Mouse (Mus musculus) myocyte (in vitro differentiated cells): ENCODE measurements around the gene Neurl2.

ENCODE experiments used
- E2F4 ChIP-seq: IDR thresholded peaks from one replicate; pipeline ENCODE4 v1.6.1; 2011; ENCODE audit warnings: mild to moderate bottlenecking, control low read depth, moderate library complexity; ENCODE audit not compliant: insufficient read depth
- MYOD1 ChIP-seq, 3 experiments: IDR thresholded peaks; one replicate each; pipeline ENCODE4 v1.6.1; 2011; ENCODE audit warnings: control low read depth in 2 of 3, low read depth in 2 of 3, mild to moderate bottlenecking in 2 of 3, moderate library complexity in 1 of 3; ENCODE audit not compliant: insufficient read length in 2 of 3, control insufficient read depth in 1 of 3
- POLR2A ChIP-seq: IDR thresholded peaks from one replicate; pipeline ENCODE4 v1.6.1; 2011; ENCODE audit warnings: low read depth, mild to moderate bottlenecking, control low read depth, moderate library complexity; ENCODE audit not compliant: insufficient read length
- SRF ChIP-seq: IDR thresholded peaks from one replicate; pipeline ENCODE4 v1.6.1; 2011; ENCODE audit warnings: low read depth; ENCODE audit not compliant: control insufficient read depth, insufficient read length

DNA sequence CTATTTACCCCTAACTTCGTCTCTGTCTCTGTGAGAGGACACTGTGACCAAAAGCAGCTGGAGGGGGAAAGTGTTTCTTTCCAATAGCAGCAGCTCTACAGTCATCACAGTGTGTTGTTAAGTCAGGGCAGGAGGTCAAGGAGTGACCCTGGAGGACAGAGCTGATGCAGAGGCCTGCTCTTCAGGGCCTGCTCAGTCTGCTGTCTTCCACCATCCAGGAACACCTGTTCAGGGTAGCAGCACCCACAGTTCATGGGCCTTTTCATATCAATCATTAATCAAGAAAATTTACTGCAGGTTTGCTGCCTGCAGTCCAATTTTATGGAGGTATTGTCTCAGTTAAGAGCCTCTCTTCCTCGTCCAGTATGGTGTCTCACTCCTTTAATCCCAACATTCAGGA, 19.7 kb downstream of the Neurl2 start:
- TF ChIP-seq E2F4 = no peak
- no peak for TF ChIP-seq MYOD1 (IDR thresholded peaks at IDR 0.05; ENCODE audit: control insufficient read depth in 1 of 3, insufficient read length in 2 of 3, low read depth in 2 of 3)
- TF ChIP-seq POLR2A = no peak
- TF ChIP-seq SRF = no peak
